In genomic region chr12:108437446-108437845, GRCm38 (mm10) we compare ENCODE assay signal across 11 mouse cellular contexts.
DNase-seq lines count a peak whose midpoint lies in the region; ATAC-seq and TF ChIP-seq lines count a peak whose summit lies in the region.
"Had no signal": no experiment of that assay in that cellular context is flagged by ENCODE, and none has a peak within 500 bp of the region (broad histone marks: within the 10 kb centered on the region; RNA-seq: fewer than 3 reads in every experiment).

No protein-coding gene starts in this region.

- DNase-seq in kidney, postnatal 0 days (ENCODE audit: low spot score) = no peak
- DNase-seq in kidney, postnatal 36 days = no peak
- no peak for DNase-seq in urinary bladder, postnatal 4 days (ENCODE audit: low spot score in 2 of 2)
- DNase-seq in embryo, embryonic 10 days (ENCODE audit: low spot score) = no peak
- DNase-seq: cerebellum, adult 8-10 months; gastrocnemius, postnatal 25 days; kidney, postnatal 4 days; right cerebral cortex, postnatal 14 days had no signal

- peak overlapping the region; percentile 50; the same call in 1 of the 2 replicates for H3K27ac ChIP-seq in kidney, postnatal 0 days
- 0 out of 2 replicates have a peak overlapping the region, but pooled peaks have one; percentile 34 for H3K27ac ChIP-seq in embryonic facial prominence, embryonic 13.5 days
- peak overlapping the region; percentile 91; the same call in 1 of the 2 replicates for H3K27ac ChIP-seq in embryonic facial prominence, embryonic 15.5 days (replicated peaks)
- peak overlapping the region; percentile 88 for H3K27ac ChIP-seq in intestine, embryonic 15.5 days

- peaks cover 3% of the 10 kb centered on the region; the same call in 1 of the 2 replicates for H3K4me1 ChIP-seq in kidney, postnatal 0 days (replicated peaks; ENCODE audit: insufficient read depth, low read length)
- H3K4me1 ChIP-seq in embryonic facial prominence, embryonic 13.5 days = peaks cover 50% of the 10 kb centered on the region
- H3K4me1 ChIP-seq in embryonic facial prominence, embryonic 15.5 days = peaks cover 48% of the 10 kb centered on the region
- H3K4me1 ChIP-seq in intestine, embryonic 15.5 days (replicated peaks) = peaks cover 26% of the 10 kb centered on the region

- no peak for TF ChIP-seq CTCF in kidney, postnatal 0 days (IDR thresholded peaks at IDR 0.05; ENCODE audit: low read depth)

- no peak overlapping the region for H3K4me2 ChIP-seq in kidney, postnatal 0 days (ENCODE audit: low read length)
- no peak overlapping the region for H3K4me2 ChIP-seq in embryonic facial prominence, embryonic 13.5 days
- H3K4me2 ChIP-seq in embryonic facial prominence, embryonic 15.5 days (replicated peaks) = no peak overlapping the region
- no peak overlapping the region for H3K4me2 ChIP-seq in intestine, embryonic 15.5 days (replicated peaks)

- no peaks in the 10 kb centered on the region for H3K27me3 ChIP-seq in kidney, postnatal 0 days (ENCODE audit: insufficient read depth, low read length)
- H3K27me3 ChIP-seq in embryonic facial prominence, embryonic 13.5 days = no peaks in the 10 kb centered on the region
- H3K27me3 ChIP-seq in embryonic facial prominence, embryonic 15.5 days = no peaks in the 10 kb centered on the region
- H3K27me3 ChIP-seq in intestine, embryonic 15.5 days (replicated peaks) = no peaks in the 10 kb centered on the region

- no peaks in the 10 kb centered on the region for H3K9me3 ChIP-seq in kidney, postnatal 0 days (replicated peaks; ENCODE audit: low read length)
- no peaks in the 10 kb centered on the region for H3K9me3 ChIP-seq in embryonic facial prominence, embryonic 13.5 days
- no peaks in the 10 kb centered on the region for H3K9me3 ChIP-seq in embryonic facial prominence, embryonic 15.5 days (replicated peaks)
- no peaks in the 10 kb centered on the region for H3K9me3 ChIP-seq in intestine, embryonic 15.5 days

- ATAC-seq in kidney, postnatal 0 days (replicated peaks; ENCODE audit: low FRiP score, low read depth) = no peak
- ATAC-seq in embryonic facial prominence, embryonic 13.5 days (ENCODE audit: insufficient number of reproducible peaks, insufficient read depth, low FRiP score, low TSS enrichment, low read depth) = no peak
- ATAC-seq in embryonic facial prominence, embryonic 15.5 days (ENCODE audit: insufficient number of reproducible peaks, low FRiP score, low TSS enrichment, low read depth) = no peak
- no peak for ATAC-seq in intestine, embryonic 15.5 days

- WGBS in kidney, postnatal 0 days = 92% methylated on average over 13 of the region's 13 CpGs
- 89% methylated on average over 13 of the region's 13 CpGs for WGBS in embryonic facial prominence, embryonic 13.5 days
- WGBS in embryonic facial prominence, embryonic 15.5 days = 89% methylated on average over 13 of the region's 13 CpGs
- 89% methylated on average over 13 of the region's 13 CpGs for WGBS in intestine, embryonic 15.5 days

- H3K36me3 ChIP-seq in kidney, postnatal 0 days (ENCODE audit: insufficient read depth, low read length) = no peaks in the 10 kb centered on the region
- no peaks in the 10 kb centered on the region for H3K36me3 ChIP-seq in embryonic facial prominence, embryonic 13.5 days
- H3K36me3 ChIP-seq in embryonic facial prominence, embryonic 15.5 days = no peaks in the 10 kb centered on the region
- no peaks in the 10 kb centered on the region for H3K36me3 ChIP-seq in intestine, embryonic 15.5 days

- no peak overlapping the region for H3K4me3 ChIP-seq in kidney, postnatal 0 days (replicated peaks; ENCODE audit: low read depth, low read length)
- no peak overlapping the region for H3K4me3 ChIP-seq in embryonic facial prominence, embryonic 13.5 days
- no peak overlapping the region for H3K4me3 ChIP-seq in embryonic facial prominence, embryonic 15.5 days (replicated peaks)
- no peak overlapping the region for H3K4me3 ChIP-seq in intestine, embryonic 15.5 days (replicated peaks)

- H3K9ac ChIP-seq in kidney, postnatal 0 days (ENCODE audit: low read depth, low read length) = no peak overlapping the region
- no peak overlapping the region for H3K9ac ChIP-seq in embryonic facial prominence, embryonic 13.5 days
- no peak overlapping the region for H3K9ac ChIP-seq in embryonic facial prominence, embryonic 15.5 days
- peak overlapping the region; percentile 18; the same call in 1 of the 2 replicates for H3K9ac ChIP-seq in intestine, embryonic 15.5 days

Comparison
In these comparisons a context has a peak if more than half of its experiments do, and no peak if none do; other contexts are left out.
1. H3K27ac ChIP-seq: peak in every context shown above with its lines; median percentile 91 in embryonic facial prominence, embryonic 15.5 days; 88 in intestine, embryonic 15.5 days; 50 in kidney, postnatal 0 days; 34 in embryonic facial prominence, embryonic 13.5 days.